Mouse (Mus musculus) CD4-positive, CD25-positive, alpha-beta regulatory T cell, adult 2 months (primary cell): ENCODE measurements around the gene Gm8906.
"Not testable (repeated sequence)": the region's sequence is repeated elsewhere in the genome, so short reads cannot be mapped to it uniquely, and the experiment has no call there.

Experiments
- DNase-seq: peaks from one replicate; pipeline ENCODE4 v3.0.0-alpha.2; 2012; ENCODE audit warnings: low read depth, low spot score

Gene Gm8906

GRCm38 (mm10) chr5:11502385-11502784 lies at the start of gene Gm8906:
Gene Gm8906 (plus strand): TSS chr5:11502685.
- not testable (repeated sequence) for DNase-seq
